ENCODE assay signal across 27 mouse cellular contexts in genomic region chr15:85188167-85188778, GRCm38 (mm10). TPM values are rescaled to one million over a fixed set of nuclear protein-coding genes. Genes with fewer than 3 reads are reported as not detected.
DNase-seq lines count a peak whose midpoint lies in the region; ATAC-seq and TF ChIP-seq lines count a peak whose summit lies in the region.
"Had no signal": no experiment of that assay in that cellular context is flagged by ENCODE, and none has a peak within 500 bp of the region (broad histone marks: within the 10 kb centered on the region; RNA-seq: fewer than 3 reads in every experiment).

No protein-coding gene starts in this region.

- no peak overlapping the region for H3K4me3 ChIP-seq in forebrain, embryonic 10.5 days
- no peak overlapping the region for H3K4me3 ChIP-seq in forebrain, embryonic 16.5 days (replicated peaks; ENCODE audit: low read length)
- H3K4me3 ChIP-seq in embryonic facial prominence, embryonic 10.5 days = no peak overlapping the region
- no peak overlapping the region for H3K4me3 ChIP-seq in embryonic facial prominence, embryonic 15.5 days (replicated peaks)
- no peak overlapping the region for H3K4me3 ChIP-seq in limb, embryonic 14.5 days (replicated peaks; ENCODE audit: low read length)
- H3K4me3 ChIP-seq: heart, adult 2 months; heart, embryonic 12.5 days; liver, embryonic 12.5 days; megakaryocyte, embryonic 14.5 days; midbrain, embryonic 15.5 days; neural tube, embryonic 15.5 days; stomach, embryonic 15.5 days had no signal

- peak; percentile 27 for DNase-seq in forebrain, embryonic 10.5 days (ENCODE audit: extremely low spot score, low spot score)
- DNase-seq in embryonic facial prominence, embryonic 10.5 days (ENCODE audit: low spot score) = peak; percentile 55
- peak; percentile 50 for DNase-seq in limb, embryonic 14.5 days (ENCODE audit: low spot score)
- DNase-seq in kidney, postnatal 25 days = no peak
- no peak for DNase-seq in kidney, adult 9 months
- no peak for DNase-seq in cerebellum, adult 11 months
- DNase-seq: adrenal gland, postnatal 36 days; cerebellum, adult 9-10 months; cerebellum, postnatal 36 days; gastrocnemius, postnatal 36 days; heart, adult 2 months; kidney, adult 18-20 months; kidney, postnatal 4 days; lung, adult 18-20 months; lung, postnatal 4 days; right cerebral cortex, postnatal 25 days had no signal

- no peaks in the 10 kb centered on the region for H3K27me3 ChIP-seq in forebrain, embryonic 10.5 days (ENCODE audit: poor library complexity, severe bottlenecking)
- no peaks in the 10 kb centered on the region for H3K27me3 ChIP-seq in forebrain, embryonic 16.5 days (replicated peaks; ENCODE audit: control insufficient read depth, insufficient read depth, low read length)
- H3K27me3 ChIP-seq in embryonic facial prominence, embryonic 10.5 days (replicated peaks; ENCODE audit: low read depth, poor library complexity, severe bottlenecking) = no peaks in the 10 kb centered on the region
- H3K27me3 ChIP-seq in embryonic facial prominence, embryonic 15.5 days = no peaks in the 10 kb centered on the region
- H3K27me3 ChIP-seq in limb, embryonic 14.5 days (ENCODE audit: control insufficient read depth, insufficient read depth, low read length) = no peaks in the 10 kb centered on the region
- H3K27me3 ChIP-seq: heart, embryonic 12.5 days; liver, embryonic 12.5 days; midbrain, embryonic 15.5 days; neural tube, embryonic 15.5 days; stomach, embryonic 15.5 days had no signal

- no peak for TF ChIP-seq POLR2A in limb, embryonic 14.5 days (IDR thresholded peaks at IDR 0.05; ENCODE audit: borderline replicate concordance, extremely low read depth, insufficient read depth, insufficient read length)

- ATAC-seq in forebrain, embryonic 16.5 days = no peak
- peak; percentile 47; the same call in 1 of the 2 replicates for ATAC-seq in embryonic facial prominence, embryonic 15.5 days (ENCODE audit: insufficient number of reproducible peaks, low FRiP score, low TSS enrichment, low read depth)
- ATAC-seq in limb, embryonic 14.5 days (ENCODE audit: low FRiP score, low read depth) = peak; percentile 88
- ATAC-seq: forebrain, embryonic 14.5 days; hindbrain, embryonic 16.5 days; liver, embryonic 12.5 days; lung, postnatal 0 days; midbrain, embryonic 15.5 days had no signal

- no peaks in the 10 kb centered on the region for H3K36me3 ChIP-seq in forebrain, embryonic 10.5 days (replicated peaks)
- no peaks in the 10 kb centered on the region for H3K36me3 ChIP-seq in forebrain, embryonic 16.5 days (ENCODE audit: control insufficient read depth, insufficient read depth)
- no peaks in the 10 kb centered on the region for H3K36me3 ChIP-seq in embryonic facial prominence, embryonic 10.5 days (replicated peaks)
- H3K36me3 ChIP-seq in embryonic facial prominence, embryonic 15.5 days = no peaks in the 10 kb centered on the region
- no peaks in the 10 kb centered on the region for H3K36me3 ChIP-seq in limb, embryonic 14.5 days (ENCODE audit: control insufficient read depth, insufficient read depth, low read length)
- H3K36me3 ChIP-seq: heart, embryonic 12.5 days; liver, embryonic 12.5 days; midbrain, embryonic 15.5 days; neural tube, embryonic 15.5 days; stomach, embryonic 15.5 days had no signal

- no peak overlapping the region for H3K4me2 ChIP-seq in forebrain, embryonic 16.5 days (ENCODE audit: low read length)
- H3K4me2 ChIP-seq in embryonic facial prominence, embryonic 15.5 days (replicated peaks) = no peak overlapping the region
- H3K4me2 ChIP-seq in limb, embryonic 14.5 days (replicated peaks; ENCODE audit: low read depth, low read length, severe bottlenecking) = no peak overlapping the region
- H3K4me2 ChIP-seq: heart, embryonic 12.5 days; liver, embryonic 12.5 days; midbrain, embryonic 15.5 days; neural tube, embryonic 15.5 days; stomach, embryonic 15.5 days had no signal

- H3K4me1 ChIP-seq in forebrain, embryonic 10.5 days = peaks cover 12% of the 10 kb centered on the region
- H3K4me1 ChIP-seq in forebrain, embryonic 16.5 days (replicated peaks; ENCODE audit: control insufficient read depth, insufficient read depth, low read length) = no peaks in the 10 kb centered on the region
- peaks cover 21% of the 10 kb centered on the region for H3K4me1 ChIP-seq in embryonic facial prominence, embryonic 10.5 days
- H3K4me1 ChIP-seq in embryonic facial prominence, embryonic 15.5 days = peaks cover 28% of the 10 kb centered on the region
- peaks cover 28% of the 10 kb centered on the region; the same call in 1 of the 2 replicates for H3K4me1 ChIP-seq in limb, embryonic 14.5 days (ENCODE audit: control insufficient read depth, insufficient read depth, low read length)
- H3K4me1 ChIP-seq: heart, embryonic 12.5 days; liver, embryonic 12.5 days; megakaryocyte, embryonic 14.5 days; midbrain, embryonic 15.5 days; neural tube, embryonic 15.5 days; stomach, embryonic 15.5 days had no signal

- no peak overlapping the region; the same call in 1 of the 2 replicates for H3K27ac ChIP-seq in forebrain, embryonic 10.5 days
- no peak overlapping the region for H3K27ac ChIP-seq in forebrain, embryonic 16.5 days (ENCODE audit: low read length)
- H3K27ac ChIP-seq in embryonic facial prominence, embryonic 10.5 days (replicated peaks) = no peak overlapping the region
- H3K27ac ChIP-seq in embryonic facial prominence, embryonic 15.5 days (replicated peaks) = peak overlapping the region; percentile 71
- H3K27ac ChIP-seq in limb, embryonic 14.5 days (replicated peaks; ENCODE audit: low read depth, low read length) = no peak overlapping the region
- H3K27ac ChIP-seq: heart, adult 2 months; liver, embryonic 12.5 days; midbrain, embryonic 15.5 days; neural tube, embryonic 15.5 days; stomach, embryonic 15.5 days had no signal

- WGBS in forebrain, embryonic 10.5 days = 51% methylated on average over 8 of the region's 8 CpGs
- WGBS in forebrain, embryonic 16.5 days = 44% methylated on average over 8 of the region's 8 CpGs
- WGBS in embryonic facial prominence, embryonic 10.5 days = 49% methylated on average over 8 of the region's 8 CpGs
- WGBS in embryonic facial prominence, embryonic 15.5 days = 27% methylated on average over 8 of the region's 8 CpGs
- 30% methylated on average over 8 of the region's 8 CpGs for WGBS in limb, embryonic 14.5 days

- H3K9me3 ChIP-seq in forebrain, embryonic 10.5 days = no peaks in the 10 kb centered on the region
- H3K9me3 ChIP-seq in forebrain, embryonic 16.5 days (ENCODE audit: control insufficient read depth, low read length) = no peaks in the 10 kb centered on the region
- no peaks in the 10 kb centered on the region for H3K9me3 ChIP-seq in embryonic facial prominence, embryonic 10.5 days
- H3K9me3 ChIP-seq in embryonic facial prominence, embryonic 15.5 days (replicated peaks) = no peaks in the 10 kb centered on the region
- no peaks in the 10 kb centered on the region for H3K9me3 ChIP-seq in limb, embryonic 14.5 days (ENCODE audit: control insufficient read depth, low read length)
- H3K9me3 ChIP-seq: heart, embryonic 12.5 days; liver, embryonic 12.5 days; megakaryocyte, embryonic 14.5 days; midbrain, embryonic 15.5 days; neural tube, embryonic 15.5 days; stomach, embryonic 15.5 days had no signal

- no peak overlapping the region for H3K9ac ChIP-seq in forebrain, embryonic 16.5 days (replicated peaks; ENCODE audit: low read depth, low read length)
- no peak overlapping the region for H3K9ac ChIP-seq in embryonic facial prominence, embryonic 15.5 days
- H3K9ac ChIP-seq in limb, embryonic 14.5 days (ENCODE audit: low read depth, low read length, severe bottlenecking) = no peak overlapping the region
- H3K9ac ChIP-seq: heart, embryonic 12.5 days; liver, embryonic 12.5 days; midbrain, embryonic 15.5 days; neural tube, embryonic 15.5 days; stomach, embryonic 15.5 days had no signal

RNA-seq across cellular contexts. Expression of gene Fbln1, which starts 17.5 kb away (rescaled TPM):
- 154 and 157 TPM in 2 replicates for polyA plus RNA-seq in forebrain, embryonic 10.5 days (2016; fragmentation: Nextera tagmentation; extraction: Ambion mirVana)
- polyA plus RNA-seq in forebrain, embryonic 16.5 days (2015; fragmentation: Nextera tagmentation; extraction: Ambion mirVana) = 50.9 and 55.5 TPM in 2 replicates
- 198 and 207 TPM in 2 replicates for polyA plus RNA-seq in embryonic facial prominence, embryonic 10.5 days (2016; fragmentation: Nextera tagmentation; extraction: Ambion mirVana)
- 258 and 266 TPM in 2 replicates for polyA plus RNA-seq in embryonic facial prominence, embryonic 15.5 days (2015; fragmentation: Nextera tagmentation; extraction: Ambion mirVana)
- 255 and 292 TPM in 2 replicates for polyA plus RNA-seq in limb, embryonic 14.5 days (2012; rRNA removed)
- polyA plus RNA-seq in limb, embryonic 14.5 days (2014; fragmentation: Nextera tagmentation; extraction: Ambion mirVana) = 265 and 288 TPM in 2 replicates

RNA-seq across cellular contexts. Expression of gene Ribc2, which starts 56.4 kb away (rescaled TPM):
- 0.82 and 0.99 TPM in 2 replicates for polyA plus RNA-seq in forebrain, embryonic 10.5 days (2016; fragmentation: Nextera tagmentation; extraction: Ambion mirVana)
- polyA plus RNA-seq in forebrain, embryonic 16.5 days (2015; fragmentation: Nextera tagmentation; extraction: Ambion mirVana) = 0.29 TPM in 1 of 2 replicates, not detected in the other
- 0.43 and 0.70 TPM in 2 replicates for polyA plus RNA-seq in embryonic facial prominence, embryonic 10.5 days (2016; fragmentation: Nextera tagmentation; extraction: Ambion mirVana)
- polyA plus RNA-seq in embryonic facial prominence, embryonic 15.5 days (2015; fragmentation: Nextera tagmentation; extraction: Ambion mirVana) = 1.00 and 1.6 TPM in 2 replicates
- polyA plus RNA-seq in limb, embryonic 14.5 days (2012; rRNA removed) = 0.44 and 0.73 TPM in 2 replicates
- polyA plus RNA-seq in limb, embryonic 14.5 days (2014; fragmentation: Nextera tagmentation; extraction: Ambion mirVana) = 0.62 and 0.72 TPM in 2 replicates
- polyA plus RNA-seq: liver, embryonic 12.5 days had no signal

RNA-seq across cellular contexts. Expression of gene Smc1b, which starts 56.5 kb away (rescaled TPM):
- polyA plus RNA-seq in forebrain, embryonic 10.5 days (2016; fragmentation: Nextera tagmentation; extraction: Ambion mirVana) = 0.06 and 0.10 TPM in 2 replicates
- polyA plus RNA-seq in forebrain, embryonic 16.5 days (2015; fragmentation: Nextera tagmentation; extraction: Ambion mirVana) = 0.32 and 0.54 TPM in 2 replicates
- polyA plus RNA-seq in embryonic facial prominence, embryonic 10.5 days (2016; fragmentation: Nextera tagmentation; extraction: Ambion mirVana) = 0.12 and 0.15 TPM in 2 replicates
- 0.07 and 0.70 TPM in 2 replicates for polyA plus RNA-seq in embryonic facial prominence, embryonic 15.5 days (2015; fragmentation: Nextera tagmentation; extraction: Ambion mirVana)
- 0.52 and 0.58 TPM in 2 replicates for polyA plus RNA-seq in limb, embryonic 14.5 days (2012; rRNA removed)
- 0.23 and 0.72 TPM in 2 replicates for polyA plus RNA-seq in limb, embryonic 14.5 days (2014; fragmentation: Nextera tagmentation; extraction: Ambion mirVana)
- polyA plus RNA-seq: heart, adult 2 months; lung, postnatal 0 days had no signal

Comparison
In these comparisons a context has a peak if more than half of its experiments do, and no peak if none do; other contexts are left out.
1. DNase-seq: peak in forebrain, embryonic 10.5 days (single experiment), embryonic facial prominence, embryonic 10.5 days (single experiment) and limb, embryonic 14.5 days (single experiment); none in kidney, postnatal 25 days (0 of 2), kidney, adult 9 months (single experiment) and cerebellum, adult 11 months (single experiment).